Mouse (Mus musculus) liver, embryonic 13.5 days (tissue): Measurements from ENCODE around the gene Hdac7. TPM values are rescaled to one million over a fixed set of nuclear protein-coding genes. Genes with fewer than 3 reads are reported as not detected.
A peak's percentile ranks its signal among the peaks of the same experiment; 100 is the strongest.

Experiments used
- ATAC-seq: fragments of 200-750 bp; cut with Nextera tagmentation; 2 replicates; pipeline ENCODE4 v1.8.0; 2017; ENCODE audit warnings: low read depth, mild to moderate bottlenecking, moderate number of reproducible peaks, moderate library complexity
- DNase-seq: peaks from one replicate; pipeline ENCODE4 v3.0.0; 2022
- H3K27ac ChIP-seq: fragments of 300-500 bp; sonication (generic); 2 replicates; pipeline ENCODE4 v1.5.1; 2015; ENCODE audit warnings: moderate library complexity, mild to moderate bottlenecking, inconsistent platforms
- H3K27me3 ChIP-seq: fragments of 300-500 bp; sonication (generic); 2 replicates; pipeline ENCODE4 v1.6.1; 2015; ENCODE audit warnings: mild to moderate bottlenecking, inconsistent platforms
- H3K36me3 ChIP-seq: fragments of 300-500 bp; sonication (generic); 2 replicates; pipeline ENCODE4 v1.6.1; 2015; ENCODE audit warnings: mild to moderate bottlenecking, inconsistent platforms
- H3K4me1 ChIP-seq: fragments of 300-500 bp; sonication (generic); replicated peaks from 2 replicates; pipeline ENCODE4 v1.6.1; 2015; ENCODE audit warnings: inconsistent platforms
- H3K4me2 ChIP-seq: fragments of 300-500 bp; sonication (generic); 2 replicates; pipeline ENCODE4 v1.6.1; 2015; ENCODE audit warnings: inconsistent platforms, mild to moderate bottlenecking, moderate library complexity
- H3K4me3 ChIP-seq: fragments of 300-500 bp; sonication (generic); replicated peaks from 2 replicates; pipeline ENCODE4 v1.5.1; 2015; ENCODE audit warnings: mild to moderate bottlenecking, inconsistent platforms
- H3K9ac ChIP-seq: fragments of 300-500 bp; sonication (generic); 2 replicates; pipeline ENCODE4 v1.6.1; 2015; ENCODE audit warnings: mild to moderate bottlenecking, inconsistent platforms
- H3K9me3 ChIP-seq: fragments of 300-500 bp; sonication (generic); replicated peaks from 2 replicates; pipeline ENCODE4 v1.6.1; 2016; ENCODE audit warnings: inconsistent platforms
- WGBS: fragments of 180-500 bp; shearing (Covaris S2); methylation state at CpG from one replicate; pipeline ENCODE4 v1.1.7; 2015; ENCODE audit not compliant: insufficient replicate concordance; 5-methylcytosine and 5-hydroxymethylcytosine counted together
- polyA plus RNA-seq: library from polyadenylated mRNA; unstranded; fragments of >200 nt; fragmentation: Nextera tagmentation; extraction: Ambion mirVana; gene quantifications from 2 replicates; pipeline ENCODE4 v1.2.1, GENCODE M21; 2015

The Hdac7 gene
- polyA plus RNA-seq, result 8.0 and 8.3 TPM in 2 replicates

- Histone ChIP-seq H3K4me1 (peaks cover 97% of the 10 kb centered on the region), H3K36me3 (no peaks in the 10 kb centered on the region), H3K27ac (peak within 1 kb of the TSS; percentile 87), H3K4me3 (peak within 1 kb of the TSS; percentile 44), H3K27me3 (no peaks in the 10 kb centered on the region), H3K4me2 (peak within 1 kb of the TSS; percentile 60), H3K9ac (peak within 1 kb of the TSS; percentile 69), H3K9me3 (0 out of 2 replicates have a peak, but pooled peaks cover 4% of the 10 kb centered on the region)
- 21% methylated on average over 19 of the region's 19 CpGs for WGBS
- peak; percentile 75 for ATAC-seq
- DNase-seq, result peak; percentile 56
These were observed at the start of gene Hdac7 for GRCm38 (mm10) chr15:97844037-97845034. Gene Hdac7, minus strand, starts transcription at chr15:97844502.

DNA sequence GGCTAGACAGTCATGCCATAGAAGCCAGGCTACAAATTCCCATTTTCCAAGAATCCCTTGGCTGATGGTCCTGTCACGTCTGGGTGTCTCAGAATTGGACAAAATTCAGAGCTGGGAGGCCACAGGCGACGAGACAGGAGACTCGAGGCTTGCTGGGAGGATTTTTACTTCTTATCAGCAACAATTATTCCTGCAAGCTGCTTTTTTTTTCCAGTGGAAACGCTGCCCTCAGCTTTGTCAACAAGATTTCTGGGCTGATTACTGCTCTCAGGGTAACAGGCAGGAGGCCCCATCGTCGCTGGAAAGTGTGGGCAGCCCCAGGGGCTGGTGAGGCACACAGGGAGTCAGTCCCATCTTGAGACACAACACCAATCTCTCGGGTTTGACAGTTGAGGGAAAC lies 48.2 kb upstream of the Hdac7 start:
- peak; percentile 3 for DNase-seq
- H3K27me3 ChIP-seq, result peaks cover 2% of the 10 kb centered on the region; the same call in 1 of the 2 replicates
- H3K4me2 ChIP-seq, result no peak overlapping the region
- H3K27ac ChIP-seq, result no peak overlapping the region
- 8% methylated on average over 8 of the region's 8 CpGs for WGBS
- H3K9ac ChIP-seq, result no peak overlapping the region
- no peak overlapping the region for H3K4me3 ChIP-seq
- no peaks in the 10 kb centered on the region for H3K9me3 ChIP-seq
- no peak for ATAC-seq
- peaks cover 14% of the 10 kb centered on the region for H3K4me1 ChIP-seq
- no peaks in the 10 kb centered on the region for H3K36me3 ChIP-seq

- no peak overlapping the region for H3K9ac ChIP-seq
- H3K9me3 ChIP-seq, result no peaks in the 10 kb centered on the region
- no peaks in the 10 kb centered on the region for H3K36me3 ChIP-seq
- H3K4me1 ChIP-seq, result peaks cover 14% of the 10 kb centered on the region
- H3K4me2 ChIP-seq, result no peak overlapping the region
- H3K27me3 ChIP-seq, result peaks cover 2% of the 10 kb centered on the region; the same call in 1 of the 2 replicates
- WGBS, result 79% methylated on average over 10 of the region's 10 CpGs
- H3K27ac ChIP-seq, result no peak overlapping the region
- no peak overlapping the region for H3K4me3 ChIP-seq
- no peak for ATAC-seq
- DNase-seq, result no peak
These were observed 46.1 kb upstream of the Hdac7 start for GRCm38 (mm10) chr15:97890450-97890849.

- ATAC-seq (no peak), DNase-seq (no peak)
- H3K27me3 ChIP-seq, result peaks cover 2% of the 10 kb centered on the region; the same call in 1 of the 2 replicates
- H3K27ac ChIP-seq, result no peak overlapping the region
- 62% methylated on average over 11 of the region's 11 CpGs for WGBS
- H3K4me2 ChIP-seq, result no peak overlapping the region
- H3K4me1 ChIP-seq, result peaks cover 14% of the 10 kb centered on the region
- H3K36me3 ChIP-seq, result no peaks in the 10 kb centered on the region
- no peak overlapping the region for H3K4me3 ChIP-seq
- no peaks in the 10 kb centered on the region for H3K9me3 ChIP-seq
- no peak overlapping the region for H3K9ac ChIP-seq
These were observed 45.7 kb upstream of the Hdac7 start for GRCm38 (mm10) chr15:97890017-97890416.

DNA sequence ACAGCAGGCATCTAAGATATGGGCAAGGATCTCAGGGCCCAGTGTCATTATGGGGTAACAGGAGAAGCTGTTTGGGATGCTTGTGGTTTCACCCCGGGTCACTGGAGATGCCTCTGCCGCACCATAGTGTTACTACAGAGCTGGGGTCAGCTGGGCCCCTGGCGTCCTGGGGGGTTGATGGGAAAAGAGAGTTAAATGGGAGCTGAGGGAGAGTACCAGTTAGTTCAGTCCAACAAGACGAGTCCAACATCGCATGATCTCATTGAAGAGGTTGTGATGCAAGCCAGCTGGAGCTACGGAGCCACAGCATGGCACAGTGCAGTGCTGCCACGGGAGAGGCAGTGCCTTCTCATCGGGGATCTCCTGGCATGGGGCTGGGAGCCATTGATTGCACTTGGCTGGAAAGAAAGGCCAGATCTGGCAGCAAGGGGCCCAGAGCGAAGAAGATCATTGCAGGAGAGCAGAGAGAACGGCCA lies 43.3 kb upstream of the Hdac7 start:
- no peak for ATAC-seq
- no peaks in the 10 kb centered on the region for H3K36me3 ChIP-seq
- 71% methylated on average over 10 of the region's 10 CpGs for WGBS

GRCm38 (mm10) chr15:97881423-97881822 lies 37.1 kb upstream of the Hdac7 start:
- 67% methylated on average over 8 of the region's 8 CpGs for WGBS
- ATAC-seq (no peak), DNase-seq (no peak)
- H3K4me1 ChIP-seq, result peaks cover 9% of the 10 kb centered on the region
- H3K27me3 ChIP-seq, result 0 out of 2 replicates have a peak, but pooled peaks cover 2% of the 10 kb centered on the region
- no peak overlapping the region for H3K9ac ChIP-seq
- H3K9me3 ChIP-seq, result no peaks in the 10 kb centered on the region
- no peaks in the 10 kb centered on the region for H3K36me3 ChIP-seq
- no peak overlapping the region for H3K4me3 ChIP-seq
- H3K27ac ChIP-seq, result no peak overlapping the region
- no peak overlapping the region for H3K4me2 ChIP-seq

More for the DNA sequence above, 43.3 kb upstream of the Hdac7 start:
- Histone ChIP-seq H3K4me1 (peaks cover 8% of the 10 kb centered on the region), H3K9me3 (no peaks in the 10 kb centered on the region), H3K27me3 (no peaks in the 10 kb centered on the region), H3K9ac (no peak overlapping the region), H3K4me2 (no peak overlapping the region), H3K4me3 (no peak overlapping the region), H3K27ac (no peak overlapping the region)
- no peak for DNase-seq

- DNase-seq (no peak), ATAC-seq (no peak)
- H3K9me3 ChIP-seq, result no peaks in the 10 kb centered on the region
- WGBS, result 45% methylated on average over 9 of the region's 9 CpGs
- 0 out of 2 replicates have a peak, but pooled peaks cover 2% of the 10 kb centered on the region for H3K27me3 ChIP-seq
- no peak overlapping the region for H3K4me3 ChIP-seq
- H3K27ac ChIP-seq, result no peak overlapping the region
- H3K4me1 ChIP-seq, result peaks cover 9% of the 10 kb centered on the region
- no peaks in the 10 kb centered on the region for H3K36me3 ChIP-seq
- no peak overlapping the region for H3K9ac ChIP-seq
- H3K4me2 ChIP-seq, result no peak overlapping the region
These were observed 36.1 kb upstream of the Hdac7 start for GRCm38 (mm10) chr15:97880441-97880840.

DNA sequence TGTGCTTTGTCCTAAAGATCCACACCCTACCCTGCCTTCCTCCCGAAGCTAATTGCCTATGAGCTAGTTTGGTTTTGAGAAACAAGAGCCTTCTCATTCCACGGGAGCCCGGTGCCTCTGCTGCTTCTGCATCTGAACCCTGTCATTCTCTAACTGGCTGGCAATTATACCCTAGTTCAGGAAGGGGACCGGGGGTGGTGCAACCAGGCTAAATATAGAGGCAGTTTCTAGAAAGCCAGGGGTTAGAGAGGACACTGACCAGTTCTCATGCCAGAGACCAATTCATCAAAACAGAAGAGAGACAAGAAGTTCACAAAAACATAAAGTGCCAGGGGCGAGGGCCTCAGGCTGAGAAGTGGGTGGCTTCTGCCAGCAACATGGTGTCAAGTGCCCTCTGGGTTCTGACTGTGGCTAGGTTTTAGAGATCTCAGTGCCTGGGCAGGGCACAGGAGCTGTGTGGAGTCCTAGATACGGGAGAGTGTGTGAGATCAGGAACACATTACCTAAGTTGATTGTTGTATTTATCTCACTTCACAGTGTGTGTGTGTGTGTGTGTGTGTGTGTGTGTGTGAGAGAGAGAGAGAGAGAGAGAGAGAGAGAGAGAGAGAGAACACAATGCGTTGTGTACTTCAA lies 34.5 kb upstream of the Hdac7 start:
- no peaks in the 10 kb centered on the region for H3K36me3 ChIP-seq
- peak; percentile 61; the same call in 1 of the 2 replicates for ATAC-seq

DNA sequence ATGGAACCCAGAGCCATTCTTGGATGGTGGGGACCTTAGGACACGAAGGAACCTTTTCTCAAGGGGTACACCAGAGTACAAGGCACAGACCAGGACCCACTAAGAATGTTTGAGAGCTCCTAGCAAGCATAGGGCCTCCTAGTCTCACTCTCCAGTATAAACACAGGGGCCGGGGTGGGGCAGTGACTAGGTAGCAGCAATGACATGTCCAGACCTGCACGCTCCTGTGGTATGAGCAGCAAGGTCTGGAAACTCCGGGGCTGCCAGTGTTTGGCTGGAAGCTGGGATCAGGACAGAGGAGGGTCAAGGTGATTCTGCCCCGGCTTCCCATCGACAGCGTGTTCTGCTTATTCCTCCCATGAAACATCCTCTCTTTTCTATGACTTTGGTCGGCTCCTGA lies 31.5 kb upstream of the Hdac7 start:
- H3K27me3 ChIP-seq, result 0 out of 2 replicates have a peak, but pooled peaks cover 2% of the 10 kb centered on the region
- no peak overlapping the region for H3K4me2 ChIP-seq
- H3K4me3 ChIP-seq, result no peak overlapping the region
- H3K9me3 ChIP-seq, result no peaks in the 10 kb centered on the region
- DNase-seq (no peak), ATAC-seq (no peak)
- H3K36me3 ChIP-seq, result no peaks in the 10 kb centered on the region
- H3K27ac ChIP-seq, result no peak overlapping the region
- peaks cover 9% of the 10 kb centered on the region for H3K4me1 ChIP-seq
- WGBS, result 78% methylated on average over 8 of the region's 8 CpGs
- H3K9ac ChIP-seq, result no peak overlapping the region

More for the DNA sequence above, 34.5 kb upstream of the Hdac7 start:
- H3K27me3 ChIP-seq, result 0 out of 2 replicates have a peak, but pooled peaks cover 2% of the 10 kb centered on the region
- no peak overlapping the region for H3K27ac ChIP-seq
- H3K9me3 ChIP-seq, result no peaks in the 10 kb centered on the region
- no peak overlapping the region for H3K9ac ChIP-seq
- H3K4me1 ChIP-seq, result peaks cover 9% of the 10 kb centered on the region
- no peak for DNase-seq
- no peak overlapping the region for H3K4me2 ChIP-seq
- H3K4me3 ChIP-seq, result no peak overlapping the region
- WGBS, result 34% methylated on average over 7 of the region's 7 CpGs

GRCm38 (mm10) chr15:97873717-97874116 lies 29.4 kb upstream of the Hdac7 start:
- peaks cover 9% of the 10 kb centered on the region for H3K4me1 ChIP-seq
- no peak for ATAC-seq
- 75% methylated on average over 9 of the region's 9 CpGs for WGBS

DNA sequence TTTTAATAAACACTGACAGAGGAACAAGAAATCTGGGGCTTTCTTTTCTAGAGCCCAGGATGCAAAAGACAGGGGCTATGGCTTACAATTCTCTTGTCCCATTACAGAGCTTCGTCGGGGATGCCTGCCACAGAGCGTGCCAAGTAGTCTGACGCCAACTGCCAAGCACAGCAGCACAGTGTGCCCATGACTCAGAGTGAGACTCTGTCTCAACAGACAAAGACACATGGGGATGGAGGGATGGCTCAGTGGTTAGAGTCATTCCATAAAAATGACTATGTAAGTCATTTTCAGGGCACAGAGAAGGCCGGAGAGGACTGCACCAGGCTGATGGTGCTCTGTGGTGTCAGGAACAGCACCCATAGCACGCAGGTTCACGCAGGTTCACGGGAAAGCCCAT lies 27.9 kb upstream of the Hdac7 start:
- Histone ChIP-seq H3K9ac (no peak overlapping the region), H3K36me3 (no peaks in the 10 kb centered on the region), H3K27ac (no peak overlapping the region), H3K27me3 (no peaks in the 10 kb centered on the region), H3K9me3 (no peaks in the 10 kb centered on the region), H3K4me3 (no peak overlapping the region), H3K4me2 (no peak overlapping the region), H3K4me1 (0 out of 2 replicates have a peak, but pooled peaks cover 3% of the 10 kb centered on the region)
- DNase-seq (no peak), ATAC-seq (no peak)
- 83% methylated on average over 8 of the region's 8 CpGs for WGBS

More at GRCm38 (mm10) chr15:97873717-97874116, 29.4 kb upstream of the Hdac7 start:
- Histone ChIP-seq H3K27me3 (no peaks in the 10 kb centered on the region), H3K4me2 (no peak overlapping the region), H3K9me3 (no peaks in the 10 kb centered on the region), H3K36me3 (no peaks in the 10 kb centered on the region), H3K27ac (no peak overlapping the region), H3K4me3 (no peak overlapping the region), H3K9ac (no peak overlapping the region)
- no peak for DNase-seq
